Mouse (Mus musculus) MEL (cell line): Measurements from ENCODE around the gene Gnas. TPM values are rescaled to one million over a fixed set of nuclear protein-coding genes. Genes with fewer than 3 reads are reported as not detected.

Experiments
- DNase-seq: peaks from one replicate; pipeline ENCODE4 v3.0.0; 2011; ENCODE audit warnings: low read depth, low spot score
- H3K27ac ChIP-seq: 2 replicates; pipeline ENCODE4 v1.5.1; 2012; ENCODE audit warnings: low read depth, mild to moderate bottlenecking, control low read depth, low read length, moderate library complexity; ENCODE audit not compliant: control insufficient read depth
- H3K27me3 ChIP-seq, 2 experiments: fragments of 150-350 bp in 1 of 2; sonication (generic) in 1 of 2; 2 replicates each; pipeline ENCODE4 v1.6.1; 2012; ENCODE audit warnings: low read length in 2 of 2, mild to moderate bottlenecking in 2 of 2, improper control_type of control experiment in 1 of 2, moderate library complexity in 1 of 2; ENCODE audit not compliant: insufficient read depth in 2 of 2, control insufficient read depth in 1 of 2
- H3K36me3 ChIP-seq, 2 experiments: 2 replicates each; pipeline ENCODE4 v1.6.1; 2012 to 2014; ENCODE audit warnings: low read length in 2 of 2, improper control_type of control experiment in 1 of 2, inconsistent platforms in 1 of 2, mild to moderate bottlenecking in 1 of 2; ENCODE audit not compliant: insufficient read depth in 2 of 2, control insufficient read depth in 1 of 2
- H3K4me1 ChIP-seq, 2 experiments: fragments of 150-350 bp in 1 of 2; sonication (generic) in 1 of 2; 2 replicates each; pipeline ENCODE4 v1.6.1; 2012; ENCODE audit warnings: low read length in 2 of 2, improper control_type of control experiment in 1 of 2, mild to moderate bottlenecking in 1 of 2; ENCODE audit not compliant: insufficient read depth in 2 of 2, control insufficient read depth in 1 of 2
- H3K4me3 ChIP-seq, 2 experiments: fragments of 150-350 bp in 1 of 2; sonication (generic) in 1 of 2; 2 replicates each; pipeline ENCODE4 v1.5.1; 2012; ENCODE audit warnings: low read depth in 2 of 2, low read length in 2 of 2, mild to moderate bottlenecking in 2 of 2, moderate library complexity in 2 of 2, control low read depth in 1 of 2, improper control_type of control experiment in 1 of 2; ENCODE audit not compliant: control insufficient read depth in 1 of 2, insufficient read depth in 1 of 2
- H3K79me2 ChIP-seq: 2 replicates; pipeline ENCODE4 v1.6.1; 2012; ENCODE audit warnings: mild to moderate bottlenecking, low read length, moderate library complexity; ENCODE audit not compliant: control insufficient read depth, poor library complexity, insufficient read depth
- H3K9ac ChIP-seq: 2 replicates; pipeline ENCODE4 v1.6.1; 2012; ENCODE audit warnings: low read depth, mild to moderate bottlenecking, control low read depth, low read length, moderate library complexity; ENCODE audit not compliant: control insufficient read depth, poor library complexity, severe bottlenecking
- H3K9me3 ChIP-seq: fragments of 150-350 bp; sonication (generic); replicated peaks from 2 replicates; pipeline ENCODE4 v1.6.1; 2012; ENCODE audit warnings: mild to moderate bottlenecking, low read length, improper control_type of control experiment, moderate library complexity; ENCODE audit not compliant: insufficient read depth
- BHLHE40 ChIP-seq: IDR thresholded peaks from 2 replicates; pipeline ENCODE4 v1.6.1; 2012; ENCODE audit warnings: low read depth, mild to moderate bottlenecking, inconsistent platforms, low read length, improper control_type of control experiment, borderline replicate concordance
- CHD1 ChIP-seq: IDR thresholded peaks from 2 replicates; pipeline ENCODE4 v1.6.1; 2012; ENCODE audit warnings: low read depth, mild to moderate bottlenecking, inconsistent platforms, low read length, improper control_type of control experiment
- CHD2 ChIP-seq: IDR thresholded peaks from 2 replicates; pipeline ENCODE4 v1.6.1; 2011; ENCODE audit warnings: low read length, improper control_type of control experiment
- CTCF ChIP-seq, 3 experiments: IDR thresholded peaks in 2 of 3; conservative IDR thresholded peaks in 1 of 3; 2 replicates each; pipeline ENCODE4 v1.5.1; 2011 to 2012; ENCODE audit warnings: low read length in 3 of 3, low read depth in 2 of 3, mild to moderate bottlenecking in 2 of 3, improper control_type of control experiment in 1 of 3, inconsistent platforms in 1 of 3, mixed read lengths in 1 of 3, moderate library complexity in 1 of 3; ENCODE audit not compliant: control insufficient read depth in 1 of 3, insufficient read depth in 1 of 3, poor library complexity in 1 of 3, severe bottlenecking in 1 of 3
- ELF1 ChIP-seq: IDR thresholded peaks from 2 replicates; pipeline ENCODE4 v1.6.1; 2014; ENCODE audit warnings: low read depth, mild to moderate bottlenecking, inconsistent platforms, low read length, improper control_type of control experiment, moderate library complexity
- EP300 ChIP-seq, 2 experiments: IDR thresholded peaks; 2 replicates each; pipeline ENCODE4 v1.6.1; 2011; ENCODE audit warnings: improper control_type of control experiment in 2 of 2, low read length in 2 of 2, low read depth in 1 of 2, mild to moderate bottlenecking in 1 of 2
- ETS1 ChIP-seq: IDR thresholded peaks from 2 replicates; pipeline ENCODE4 v1.6.1; 2012; ENCODE audit warnings: low read depth, mild to moderate bottlenecking, inconsistent platforms, low read length, improper control_type of control experiment, moderate library complexity
- GABPA ChIP-seq: IDR thresholded peaks from 2 replicates; pipeline ENCODE4 v1.6.1; 2012; ENCODE audit warnings: low read depth, mild to moderate bottlenecking, inconsistent platforms, low read length, improper control_type of control experiment, moderate library complexity
- GATA1 ChIP-seq: IDR thresholded peaks from 2 replicates; pipeline ENCODE4 v1.6.1; 2011; ENCODE audit warnings: low read depth, low read length, improper control_type of control experiment
- HCFC1 ChIP-seq: IDR thresholded peaks from 2 replicates; pipeline ENCODE4 v1.6.1; 2012; ENCODE audit warnings: low read depth, mild to moderate bottlenecking, inconsistent platforms, low read length, improper control_type of control experiment, moderate library complexity
- JUND ChIP-seq: IDR thresholded peaks from 2 replicates; pipeline ENCODE4 v1.6.1; 2011; ENCODE audit warnings: low read depth, mild to moderate bottlenecking, improper control_type of control experiment, low read length
- KAT2A ChIP-seq: conservative IDR thresholded peaks from 2 replicates; pipeline ENCODE4 v1.6.1; 2012; ENCODE audit warnings: low read depth, low read length, improper control_type of control experiment, inconsistent platforms
- MAZ ChIP-seq: IDR thresholded peaks from 2 replicates; pipeline ENCODE4 v1.6.1; 2012; ENCODE audit warnings: low read depth, mild to moderate bottlenecking, inconsistent platforms, low read length, improper control_type of control experiment
- NELFE ChIP-seq: IDR thresholded peaks from 2 replicates; pipeline ENCODE4 v1.6.1; 2011; ENCODE audit warnings: low read depth, low read length, improper control_type of control experiment
- NRF1 ChIP-seq: IDR thresholded peaks from 2 replicates; pipeline ENCODE4 v1.6.1; 2014; ENCODE audit warnings: low read depth, mild to moderate bottlenecking, inconsistent platforms, low read length, improper control_type of control experiment, moderate library complexity; ENCODE audit not compliant: poor library complexity, insufficient read depth, severe bottlenecking
- POLR2A ChIP-seq, 2 experiments: IDR thresholded peaks; 2 replicates each; pipeline ENCODE4 v1.6.1; 2011 to 2012; ENCODE audit warnings: low read length in 2 of 2, mild to moderate bottlenecking in 2 of 2, control low read depth in 1 of 2, improper control_type of control experiment in 1 of 2, low read depth in 1 of 2, moderate library complexity in 1 of 2; ENCODE audit not compliant: control insufficient read depth in 1 of 2, insufficient read depth in 1 of 2, poor library complexity in 1 of 2
- POLR2AphosphoS2 ChIP-seq: IDR thresholded peaks from 2 replicates; pipeline ENCODE4 v1.6.1; 2011; ENCODE audit warnings: low read length, improper control_type of control experiment
- SIN3A ChIP-seq: IDR thresholded peaks from 2 replicates; pipeline ENCODE4 v1.6.1; 2012; ENCODE audit warnings: low read length, improper control_type of control experiment, inconsistent platforms
- SMC3 ChIP-seq: IDR thresholded peaks from 2 replicates; pipeline ENCODE4 v1.6.1; 2011; ENCODE audit warnings: low read depth, low read length, improper control_type of control experiment
- TAL1 ChIP-seq: IDR thresholded peaks from 2 replicates; pipeline ENCODE4 v1.6.1; 2012; ENCODE audit warnings: mild to moderate bottlenecking, inconsistent platforms, low read length, moderate library complexity, mixed read lengths
- TBP ChIP-seq: IDR thresholded peaks from 2 replicates; pipeline ENCODE4 v1.8.0; 2011; ENCODE audit warnings: low read depth, low read length, improper control_type of control experiment
- TCF12 ChIP-seq: IDR thresholded peaks from 2 replicates; pipeline ENCODE4 v1.6.1; 2014; ENCODE audit warnings: low read depth, mild to moderate bottlenecking, inconsistent platforms, low read length, improper control_type of control experiment, moderate library complexity
- UBTF ChIP-seq: IDR thresholded peaks from 2 replicates; pipeline ENCODE4 v1.6.1; 2012; ENCODE audit warnings: low read depth, mild to moderate bottlenecking, inconsistent platforms, low read length, improper control_type of control experiment, moderate library complexity, borderline replicate concordance; ENCODE audit not compliant: insufficient read depth
- USF1 ChIP-seq: IDR thresholded peaks from 2 replicates; pipeline ENCODE4 v1.6.1; 2014; ENCODE audit warnings: low read depth, mild to moderate bottlenecking, inconsistent platforms, low read length, improper control_type of control experiment, moderate library complexity
- ZC3H11A ChIP-seq: IDR thresholded peaks from 2 replicates; pipeline ENCODE4 v1.6.1; 2012; ENCODE audit warnings: low read depth, mild to moderate bottlenecking, inconsistent platforms, low read length, improper control_type of control experiment
- ZNF384 ChIP-seq: IDR thresholded peaks from 2 replicates; pipeline ENCODE4 v1.6.1; 2012; ENCODE audit warnings: low read depth, mild to moderate bottlenecking, inconsistent platforms, low read length, improper control_type of control experiment
- polyA plus RNA-seq, 2 experiments: library from polyadenylated mRNA; stranded (reverse) in 1 of 2; unstranded in 1 of 2; fragments of >175 nt in 1 of 2; fragments of >200 nt in 1 of 2; gene quantifications; 2 replicates each; pipeline versions ENCODE4 v1.2.1 to v1.2.4; 2012; ENCODE audit warnings: low replicate concordance in 2 of 2, low read depth in 1 of 2; ENCODE audit not compliant: insufficient read length in 2 of 2, insufficient read depth in 1 of 2, missing spikeins in 1 of 2
- total RNA-seq: library from RNA; depleted of rRNA; stranded (reverse); fragments of 300-350 nt; gene quantifications from 2 replicates; pipeline ENCODE4 v1.2.3, GENCODE M21; 2012

The Gnas gene
- total and polyA plus RNA-seq, 3 experiments: 273 to 447 (median 383) TPM

- no peak overlapping the region for H3K9ac ChIP-seq
- H3K79me2 ChIP-seq: no peaks in the 10 kb centered on the region
- no peaks in the 10 kb centered on the region for H3K27me3 ChIP-seq
- H3K9me3 ChIP-seq: no peaks in the 10 kb centered on the region
- H3K27ac ChIP-seq: no peak overlapping the region
- TF ChIP-seq SMC3: no peak
- TF ChIP-seq SIN3A: no peak
- TF ChIP-seq KAT2A: no peak
- TF ChIP-seq ELF1: no peak
- TF ChIP-seq TCF12: no peak
- TF ChIP-seq TBP: no peak
- no peak for TF ChIP-seq JUND
- TF ChIP-seq BHLHE40: no peak
- no peak for TF ChIP-seq CHD2
- no peak for TF ChIP-seq MAZ
- no peak for TF ChIP-seq GABPA
- no peak for TF ChIP-seq TAL1
- no peak for TF ChIP-seq HCFC1
- TF ChIP-seq USF1: no peak
- no peak for TF ChIP-seq UBTF
- H3K36me3 ChIP-seq: no peaks in the 10 kb centered on the region
- H3K4me1 ChIP-seq: no peaks in the 10 kb centered on the region
- no peak overlapping the region for H3K4me3 ChIP-seq
- no peak for DNase-seq
Measured at GRCm38 (mm10) chr2:174299771-174300160, 15.6 kb downstream of the Gnas start.

- Histone ChIP-seq H3K36me3 (no peaks in the 10 kb centered on the region), H3K4me1 (no peaks in the 10 kb centered on the region), H3K79me2 (no peaks in the 10 kb centered on the region), H3K9me3 (no peaks in the 10 kb centered on the region), H3K27me3 (no peaks in the 10 kb centered on the region), H3K4me3 (no peak overlapping the region), H3K9ac (no peak overlapping the region), H3K27ac (no peak overlapping the region)
- TF ChIP-seq POLR2A (IDR thresholded peaks at IDR 0.05; ENCODE audit: control insufficient read depth in 1 of 2, insufficient read depth in 1 of 2, low read depth in 1 of 2, low read length in 2 of 2, poor library complexity in 1 of 2) (no peak), NELFE (no peak), POLR2AphosphoS2 (no peak), EP300 (IDR thresholded peaks at IDR 0.05; ENCODE audit: low read depth in 1 of 2, low read length in 2 of 2) (no peak), MAZ (no peak), ZNF384 (no peak), KAT2A (no peak), CHD1 (no peak), GABPA (no peak), HCFC1 (no peak), BHLHE40 (no peak), NRF1 (no peak), JUND (no peak), SIN3A (no peak), ZC3H11A (no peak), ETS1 (no peak), GATA1 (no peak), TAL1 (no peak), CTCF (IDR thresholded peaks at IDR 0.05 in 2 of 3, conservative IDR thresholded peaks at IDR 0.05 in 1 of 3; ENCODE audit: control insufficient read depth in 1 of 3, insufficient read depth in 1 of 3, low read depth in 2 of 3, low read length in 3 of 3, poor library complexity in 1 of 3, severe bottlenecking in 1 of 3) (no peak), CHD2 (no peak)
- no peak for DNase-seq
Measured at GRCm38 (mm10) chr2:174300186-174300585, 16.1 kb downstream of the Gnas start.
